In the genomic region with DNA sequence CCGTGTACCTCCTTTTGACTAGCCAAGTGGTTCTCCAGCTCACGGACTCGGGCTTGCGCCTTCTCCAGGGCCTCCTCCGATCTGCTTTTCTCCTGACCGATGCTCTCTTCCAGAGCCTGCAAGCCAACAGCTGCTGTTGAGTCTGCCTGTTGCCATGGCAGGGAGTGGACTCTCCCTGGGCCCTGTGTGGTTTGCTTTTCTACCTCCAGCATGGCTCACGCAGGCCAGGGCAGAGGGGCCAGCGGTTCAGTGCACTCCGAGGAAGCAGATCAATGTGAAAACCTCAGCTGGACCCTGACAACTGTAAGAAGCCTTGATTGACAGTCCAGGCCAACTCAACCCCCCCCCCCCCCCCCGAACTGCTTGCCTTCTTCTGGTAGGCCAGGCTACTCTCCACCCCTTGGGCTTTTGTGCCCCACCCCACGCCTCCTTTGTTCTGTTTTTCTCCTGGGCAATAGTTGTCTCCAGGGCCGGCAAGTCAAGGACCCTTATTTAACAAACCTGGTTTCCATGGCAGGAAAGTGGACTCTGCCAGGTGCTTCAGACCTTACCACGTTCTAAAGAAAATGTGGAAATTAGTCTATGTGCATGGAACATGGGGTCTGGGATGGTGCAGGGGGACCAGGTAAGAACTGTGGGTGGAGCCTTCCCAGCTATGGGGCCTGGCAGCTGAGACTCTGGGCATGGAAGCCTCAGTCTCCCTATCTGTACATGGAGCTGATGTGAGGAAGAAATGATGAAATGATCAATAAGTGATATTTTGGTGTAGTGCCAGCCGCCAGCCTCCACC, we compare ENCODE assay signal across 12 mouse cellular contexts. TPM values are rescaled to one million over a fixed set of nuclear protein-coding genes. Genes with fewer than 3 reads are reported as not detected.
DNase-seq lines count a peak whose midpoint lies in the region; ATAC-seq and TF ChIP-seq lines count a peak whose summit lies in the region.
"Had no signal": no experiment of that assay in that cellular context is flagged by ENCODE, and none has a peak within 500 bp of the region (broad histone marks: within the 10 kb centered on the region; RNA-seq: fewer than 3 reads in every experiment).

No protein-coding gene starts in this region.

- no peaks in the 10 kb centered on the region for H3K79me2 ChIP-seq in heart, adult 2 months (replicated peaks; ENCODE audit: control insufficient read depth, insufficient read depth, low read length)

- no peaks in the 10 kb centered on the region for H3K27me3 ChIP-seq in heart, postnatal 0 days (ENCODE audit: control insufficient read depth, insufficient read depth, low read length)
- H3K27me3 ChIP-seq in heart, adult 2 months (ENCODE audit: control insufficient read depth, insufficient read depth, low read length) = no peaks in the 10 kb centered on the region
- no peaks in the 10 kb centered on the region for H3K27me3 ChIP-seq in embryonic facial prominence, embryonic 11.5 days (ENCODE audit: control insufficient read depth, insufficient read depth, low read length)
- H3K27me3 ChIP-seq in hindbrain, embryonic 14.5 days (ENCODE audit: control insufficient read depth, insufficient read depth, low read length) = no peaks in the 10 kb centered on the region
- H3K27me3 ChIP-seq in midbrain, embryonic 11.5 days (ENCODE audit: control insufficient read depth, insufficient read depth, low read length) = no peaks in the 10 kb centered on the region
- no peaks in the 10 kb centered on the region for H3K27me3 ChIP-seq in kidney, embryonic 16.5 days (ENCODE audit: insufficient read depth, low read length)

- no peaks in the 10 kb centered on the region for H3K36me3 ChIP-seq in heart, postnatal 0 days (replicated peaks; ENCODE audit: control insufficient read depth, insufficient read depth, low read length)
- H3K36me3 ChIP-seq in heart, adult 2 months (ENCODE audit: control insufficient read depth, insufficient read depth, low read length) = no peaks in the 10 kb centered on the region
- no peaks in the 10 kb centered on the region for H3K36me3 ChIP-seq in embryonic facial prominence, embryonic 11.5 days (replicated peaks; ENCODE audit: control insufficient read depth, insufficient read depth, low read depth, low read length)
- H3K36me3 ChIP-seq in hindbrain, embryonic 14.5 days (replicated peaks; ENCODE audit: control insufficient read depth, insufficient read depth) = no peaks in the 10 kb centered on the region
- H3K36me3 ChIP-seq in midbrain, embryonic 11.5 days (ENCODE audit: control insufficient read depth, insufficient read depth, low read length) = no peaks in the 10 kb centered on the region
- no peaks in the 10 kb centered on the region for H3K36me3 ChIP-seq in kidney, embryonic 16.5 days (ENCODE audit: insufficient read depth, low read length)

- H3K4me3 ChIP-seq in heart, postnatal 0 days (ENCODE audit: low read depth, low read length) = no peak overlapping the region
- no peak overlapping the region for H3K4me3 ChIP-seq in heart, adult 2 months
- H3K4me3 ChIP-seq in embryonic facial prominence, embryonic 11.5 days (ENCODE audit: low read depth, low read length) = no peak overlapping the region
- no peak overlapping the region for H3K4me3 ChIP-seq in hindbrain, embryonic 14.5 days (replicated peaks; ENCODE audit: low read length)
- no peak overlapping the region for H3K4me3 ChIP-seq in midbrain, embryonic 11.5 days (ENCODE audit: low read depth, low read length)
- H3K4me3 ChIP-seq in kidney, embryonic 16.5 days (ENCODE audit: low read length) = no peak overlapping the region
- H3K4me3 ChIP-seq: left cerebral cortex, adult 2 months had no signal

- 68% methylated on average over 13 of the region's 14 CpGs for WGBS in heart, postnatal 0 days
- WGBS in heart, adult 2 months = 83% methylated on average over 14 of the region's 14 CpGs
- WGBS in embryonic facial prominence, embryonic 11.5 days = 63% methylated on average over 14 of the region's 14 CpGs
- 32% methylated on average over 14 of the region's 14 CpGs for WGBS in hindbrain, embryonic 14.5 days
- 45% methylated on average over 14 of the region's 14 CpGs for WGBS in midbrain, embryonic 11.5 days
- 63% methylated on average over 14 of the region's 14 CpGs for WGBS in kidney, embryonic 16.5 days

- TF ChIP-seq EP300 in heart, postnatal 0 days (IDR thresholded peaks at IDR 0.05; ENCODE audit: low read depth) = no peak
- TF ChIP-seq EP300 in heart, adult 2 months (IDR thresholded peaks at IDR 0.05; ENCODE audit: insufficient read depth, low read depth, low read length) = no peak

- TF ChIP-seq CTCF in heart, postnatal 0 days (IDR thresholded peaks at IDR 0.05; ENCODE audit: low read depth) = no peak
- TF ChIP-seq CTCF in heart, adult 2 months (IDR thresholded peaks at IDR 0.05) = no peak

- TF ChIP-seq POLR2A in heart, adult 2 months (IDR thresholded peaks at IDR 0.05; ENCODE audit: insufficient read depth, low read depth, low read length) = no peak

- intact Hi-C loops in heart, adult 2 months (cut with DNase I) = no loop called here

- 0 out of 2 replicates have a peak, but pooled peaks have one; percentile 27 for ATAC-seq in heart, postnatal 0 days (ENCODE audit: insufficient read depth, low read depth)
- ATAC-seq in embryonic facial prominence, embryonic 11.5 days (replicated peaks; ENCODE audit: insufficient number of reproducible peaks, low FRiP score, low TSS enrichment, low read depth) = peak; percentile 61; the same call in 1 of the 2 replicates
- ATAC-seq in hindbrain, embryonic 14.5 days (ENCODE audit: low FRiP score) = 0 out of 2 replicates have a peak, but pooled peaks have one; percentile 69
- peak; percentile 89 for ATAC-seq in midbrain, embryonic 11.5 days (ENCODE audit: low FRiP score)
- no peak for ATAC-seq in kidney, embryonic 16.5 days (ENCODE audit: low FRiP score, low TSS enrichment)

- H3K9me3 ChIP-seq in heart, postnatal 0 days (replicated peaks; ENCODE audit: control insufficient read depth, low read length) = no peaks in the 10 kb centered on the region
- H3K9me3 ChIP-seq in embryonic facial prominence, embryonic 11.5 days (replicated peaks; ENCODE audit: control insufficient read depth, low read length) = no peaks in the 10 kb centered on the region
- no peaks in the 10 kb centered on the region for H3K9me3 ChIP-seq in hindbrain, embryonic 14.5 days (ENCODE audit: control insufficient read depth, low read length)
- H3K9me3 ChIP-seq in midbrain, embryonic 11.5 days (ENCODE audit: control insufficient read depth, low read length) = no peaks in the 10 kb centered on the region
- H3K9me3 ChIP-seq in kidney, embryonic 16.5 days (ENCODE audit: low read length) = no peaks in the 10 kb centered on the region

- DNase-seq in heart, postnatal 0 days (ENCODE audit: low spot score) = no peak
- DNase-seq in heart, adult 2 months = no peak
- no peak for DNase-seq in embryonic facial prominence, embryonic 11.5 days (ENCODE audit: low spot score)
- DNase-seq in hindbrain, embryonic 14.5 days (ENCODE audit: low spot score) = no peak
- DNase-seq in midbrain, embryonic 11.5 days (ENCODE audit: low spot score, missing footprints) = peak; percentile 87
- no peak for DNase-seq in urinary bladder, adult 2 months (ENCODE audit: low spot score)
- DNase-seq in left cerebral cortex, adult 18-20 months (ENCODE audit: low spot score in 2 of 2) = no peak
- DNase-seq: kidney, postnatal 36 days; thymus, postnatal 25 days had no signal

- H3K4me1 ChIP-seq in heart, postnatal 0 days (ENCODE audit: control insufficient read depth, insufficient read depth) = no peaks in the 10 kb centered on the region; the same call in 1 of the 2 replicates
- no peaks in the 10 kb centered on the region for H3K4me1 ChIP-seq in heart, adult 2 months (ENCODE audit: control insufficient read depth, insufficient read depth, low read length)
- H3K4me1 ChIP-seq in embryonic facial prominence, embryonic 11.5 days (ENCODE audit: control insufficient read depth, insufficient read depth, low read length) = no peaks in the 10 kb centered on the region
- H3K4me1 ChIP-seq in hindbrain, embryonic 14.5 days (replicated peaks; ENCODE audit: control insufficient read depth, insufficient read depth, low read length) = peaks cover 18% of the 10 kb centered on the region; the same call in 1 of the 2 replicates
- peaks cover 12% of the 10 kb centered on the region for H3K4me1 ChIP-seq in midbrain, embryonic 11.5 days (ENCODE audit: control insufficient read depth, insufficient read depth, low read length)
- 0 out of 2 replicates have a peak, but pooled peaks cover 5% of the 10 kb centered on the region for H3K4me1 ChIP-seq in kidney, embryonic 16.5 days (ENCODE audit: insufficient read depth, low read length)

- H3K9ac ChIP-seq in heart, postnatal 0 days (replicated peaks; ENCODE audit: low read depth, low read length) = no peak overlapping the region
- H3K9ac ChIP-seq in heart, adult 2 months (ENCODE audit: low read depth, low read length) = no peak overlapping the region
- no peak overlapping the region for H3K9ac ChIP-seq in embryonic facial prominence, embryonic 11.5 days (replicated peaks; ENCODE audit: low read length)
- no peak overlapping the region for H3K9ac ChIP-seq in hindbrain, embryonic 14.5 days
- H3K9ac ChIP-seq in midbrain, embryonic 11.5 days (ENCODE audit: low read length) = peak overlapping the region; percentile 44
- H3K9ac ChIP-seq in kidney, embryonic 16.5 days (replicated peaks; ENCODE audit: low read length) = no peak overlapping the region

- no peak overlapping the region for H3K27ac ChIP-seq in heart, postnatal 0 days (ENCODE audit: low read depth)
- H3K27ac ChIP-seq in heart, adult 2 months = no peak overlapping the region
- no peak overlapping the region for H3K27ac ChIP-seq in embryonic facial prominence, embryonic 11.5 days (replicated peaks; ENCODE audit: low read depth, low read length)
- H3K27ac ChIP-seq in hindbrain, embryonic 14.5 days = 0 out of 2 replicates have a peak overlapping the region, but pooled peaks have one; percentile 33
- no peak overlapping the region for H3K27ac ChIP-seq in midbrain, embryonic 11.5 days (ENCODE audit: low read depth, low read length)
- H3K27ac ChIP-seq in kidney, embryonic 16.5 days (ENCODE audit: low read length) = no peak overlapping the region
- H3K27ac ChIP-seq: left cerebral cortex, adult 2 months; macrophage had no signal

- H3K4me2 ChIP-seq in heart, postnatal 0 days (ENCODE audit: low read depth, low read length) = no peak overlapping the region
- H3K4me2 ChIP-seq in embryonic facial prominence, embryonic 11.5 days (ENCODE audit: low read depth, low read length) = no peak overlapping the region
- H3K4me2 ChIP-seq in hindbrain, embryonic 14.5 days (replicated peaks) = no peak overlapping the region; the same call in 1 of the 2 replicates
- H3K4me2 ChIP-seq in midbrain, embryonic 11.5 days = peak overlapping the region; percentile 20
- H3K4me2 ChIP-seq in kidney, embryonic 16.5 days (replicated peaks; ENCODE audit: low read depth, low read length) = no peak overlapping the region

RNA-seq across cellular contexts. Expression of a gene that starts 58.3 kb away (rescaled TPM):
- 42.7 and 42.9 TPM in 2 replicates for total RNA-seq in heart, postnatal 0 days (2014; rRNA removed; ENCODE audit: low replicate concordance)
- polyA plus RNA-seq in heart, postnatal 0 days (2015; fragmentation: Nextera tagmentation; extraction: Ambion mirVana) = 54.5 and 56.9 TPM in 2 replicates
- total RNA-seq in heart, adult 2 months (2021) = 10 to 100 TPM; 19.4 to 21.2 TPM
- polyA plus RNA-seq in heart, adult 2 months (2012; rRNA removed) = 28.4 and 33.0 TPM in 2 replicates
- 18.2 and 19.1 TPM in 2 replicates for polyA plus RNA-seq in embryonic facial prominence, embryonic 11.5 days (2014; fragmentation: Nextera tagmentation; extraction: Ambion mirVana)
- 44.7 and 46.7 TPM in 2 replicates for polyA plus RNA-seq in hindbrain, embryonic 14.5 days (2014; fragmentation: Nextera tagmentation; extraction: Ambion mirVana)
- polyA plus RNA-seq in midbrain, embryonic 11.5 days (2014; fragmentation: Nextera tagmentation; extraction: Ambion mirVana) = 34.7 and 36.3 TPM in 2 replicates
- polyA plus RNA-seq in kidney, embryonic 16.5 days (2015; fragmentation: Nextera tagmentation; extraction: Ambion mirVana) = 58.5 and 62.4 TPM in 2 replicates
- polyA plus RNA-seq in urinary bladder, adult 2 months (2012; rRNA removed) = 79.2 and 95.6 TPM in 2 replicates
- total RNA-seq in left cerebral cortex, adult 18-20 months (2021) = 100 to 1,000 TPM; 298 to 317 TPM
